Mouse (Mus musculus) testis, postnatal 14 days (tissue): ENCODE data around the gene St5.

ENCODE experiments used
- DNase-seq: peaks from one replicate; pipeline ENCODE4 v3.0.0; 2021; ENCODE audit warnings: low spot score

The St5 gene

GRCm38 (mm10) chr7:109700213-109700612 lies 3.2 kb downstream of the St5 start:
- no peak for DNase-seq

DNA sequence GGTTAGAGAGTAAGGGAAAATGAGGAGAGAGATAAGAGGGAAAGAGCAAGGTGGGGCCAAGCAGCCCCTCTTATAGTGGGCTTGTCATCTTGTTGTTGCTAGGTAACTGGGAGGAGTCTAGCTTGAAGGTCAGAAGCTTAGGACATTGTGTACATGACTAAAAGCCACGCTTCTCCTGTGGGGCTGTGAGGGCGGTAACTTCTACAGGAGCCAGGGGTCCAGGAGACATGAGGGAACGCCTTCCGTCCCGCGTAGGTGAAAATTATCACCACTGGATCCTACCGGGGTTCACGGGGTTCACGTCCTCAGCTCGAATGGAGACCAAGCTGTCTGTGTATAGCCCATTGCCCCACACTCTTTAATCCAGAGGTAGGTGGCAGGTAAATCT lies 8.1 kb downstream of the St5 start:
- no peak for DNase-seq

- DNase-seq: no peak
These were observed 8.6 kb downstream of the St5 start for GRCm38 (mm10) chr7:109694576-109695338.

DNA sequence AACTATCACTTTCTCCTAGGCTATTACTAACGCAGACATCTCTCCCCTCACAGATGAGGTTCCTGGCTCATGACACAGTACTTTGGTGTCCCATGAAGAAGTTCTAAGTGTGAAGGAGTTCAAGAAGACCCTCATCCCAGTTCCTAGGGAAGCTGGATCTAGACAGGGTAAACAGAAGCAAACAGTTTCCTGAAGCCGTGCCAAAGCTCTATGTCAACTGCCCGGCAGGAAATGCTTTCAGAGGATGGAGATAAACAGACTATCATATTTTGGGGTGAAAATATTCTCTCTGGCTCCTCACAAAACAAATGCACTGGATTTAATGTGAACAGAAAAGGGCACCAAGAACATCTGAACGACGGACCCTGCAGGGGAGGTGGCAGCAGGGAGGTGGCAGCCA lies 12.4 kb downstream of the St5 start:
- DNase-seq: no peak

DNA sequence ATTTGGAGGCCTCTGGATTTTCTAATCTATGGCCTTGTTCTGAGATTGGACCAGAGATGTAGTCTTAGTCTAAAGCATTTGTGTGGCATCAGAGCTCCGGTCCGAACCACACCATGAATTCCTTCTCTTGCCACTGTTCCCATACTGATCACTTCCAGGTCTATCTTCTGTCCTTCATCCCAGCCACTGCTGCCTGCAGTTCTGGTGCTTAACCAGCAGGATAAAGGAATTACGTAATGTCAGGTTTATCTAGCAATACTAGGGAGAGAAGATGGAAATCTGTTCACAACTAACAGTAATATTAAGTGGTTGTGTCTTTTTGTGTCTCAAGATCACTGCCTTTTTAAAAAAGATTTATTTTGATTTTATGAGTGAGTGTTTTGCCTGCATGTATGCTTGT lies 13.3 kb downstream of the St5 start:
- DNase-seq: no peak

GRCm38 (mm10) chr7:109686585-109687128 lies 16.7 kb downstream of the St5 start:
- DNase-seq: no peak

- no peak for DNase-seq
These were observed 22.5 kb downstream of the St5 start for GRCm38 (mm10) chr7:109680879-109681278.

- no peak for DNase-seq
These were observed 23.1 kb downstream of the St5 start for GRCm38 (mm10) chr7:109680284-109680683.

DNA sequence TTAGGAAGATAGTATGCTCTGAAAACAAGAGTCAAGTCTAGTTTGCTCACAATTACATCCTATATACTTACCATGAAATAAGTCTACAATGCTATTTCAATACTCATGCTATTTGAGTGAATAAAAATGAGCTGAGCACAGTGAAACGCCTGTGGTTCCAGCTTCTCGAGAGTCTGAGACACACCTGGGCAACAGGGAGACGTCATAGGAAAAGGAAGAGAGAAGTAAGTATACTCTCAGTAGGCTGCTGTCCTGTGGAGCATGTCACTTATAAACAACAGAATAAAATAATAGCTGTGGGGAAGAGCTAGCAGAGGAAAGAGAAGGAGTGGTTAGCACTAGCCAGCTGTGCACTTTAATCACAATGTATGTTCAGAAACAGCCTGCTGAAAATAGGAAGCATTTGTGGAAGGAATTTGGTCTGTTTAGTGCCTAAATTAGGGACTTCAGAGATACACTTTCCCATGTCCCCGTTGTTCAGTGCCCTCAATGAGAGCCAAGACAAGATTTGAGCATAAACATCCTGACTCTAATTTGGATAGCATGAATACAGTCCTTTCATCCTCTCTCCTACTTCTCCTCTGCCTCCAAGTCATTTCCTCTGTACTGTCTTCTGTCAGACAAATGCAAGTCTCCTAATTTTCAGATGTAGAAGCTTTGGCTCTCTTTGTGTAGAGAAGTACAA lies 28.3 kb downstream of the St5 start:
- DNase-seq: no peak

DNA sequence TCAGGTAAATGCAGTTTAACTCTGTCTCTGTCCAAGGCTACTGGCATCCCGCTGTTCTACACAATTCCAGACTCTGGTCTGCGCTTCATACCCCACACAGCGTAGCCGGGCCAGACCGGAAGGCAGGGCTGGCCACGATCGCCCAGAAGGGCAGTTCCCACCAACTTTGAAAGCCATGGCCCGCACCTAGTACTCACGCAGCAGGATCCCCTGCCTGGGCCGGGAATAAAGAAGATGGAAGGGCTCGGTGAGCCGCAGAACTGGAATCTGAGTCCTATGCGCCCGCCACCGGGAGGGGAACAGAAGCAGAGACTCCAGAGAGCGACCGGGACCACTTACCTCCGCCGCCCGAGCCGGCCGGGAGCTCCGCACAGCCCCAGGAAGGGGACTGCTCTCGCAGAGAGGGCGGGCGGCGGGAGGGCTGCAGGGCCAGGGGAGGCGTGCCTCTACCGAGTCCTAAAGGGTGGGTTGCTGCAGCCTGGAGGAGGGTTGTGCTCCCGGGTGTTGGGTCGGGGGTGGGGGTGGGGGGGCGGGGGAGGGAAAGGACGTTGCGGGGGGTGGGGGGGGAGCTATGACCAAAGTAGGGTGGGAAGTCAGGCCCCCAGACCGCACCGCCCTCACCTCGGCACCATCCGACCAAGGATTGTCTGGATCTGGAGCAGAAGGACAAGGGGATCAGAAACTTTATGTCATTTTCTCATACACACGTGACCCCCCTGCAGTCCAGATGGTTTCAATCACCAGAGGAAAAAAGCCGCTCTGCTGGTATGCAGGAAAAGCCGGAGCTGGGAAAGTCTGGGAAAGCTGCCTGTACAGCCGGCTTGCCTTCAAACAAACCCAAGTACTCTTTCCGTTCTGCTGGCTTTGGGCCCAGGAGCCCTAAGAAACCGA lies 31.6 kb downstream of the St5 start:
- peak; percentile 78 for DNase-seq

- DNase-seq: no peak
These were observed 33.8 kb downstream of the St5 start for GRCm38 (mm10) chr7:109669426-109670170.

DNA sequence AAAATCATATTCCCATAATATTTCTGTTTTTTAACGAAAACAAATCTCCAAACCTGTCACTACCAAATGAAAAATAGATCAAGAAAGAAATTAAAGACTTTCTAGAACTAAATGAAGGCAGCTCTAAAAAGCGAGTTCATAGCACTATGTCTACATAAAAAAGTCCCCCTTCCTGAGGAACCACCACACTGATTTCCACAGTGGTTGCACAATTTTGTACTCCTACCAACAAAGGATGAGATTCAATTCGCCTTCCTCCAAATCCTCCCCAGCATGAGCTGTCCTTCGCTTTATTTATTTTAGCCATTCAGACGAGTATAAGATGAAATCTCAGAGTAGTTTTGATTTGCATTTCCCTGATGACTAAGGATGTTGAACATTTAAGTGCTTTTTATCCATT lies 36.7 kb downstream of the St5 start:
- DNase-seq: no peak

- DNase-seq: no peak
These were observed 40.8 kb downstream of the St5 start for GRCm38 (mm10) chr7:109662626-109663025.

- no peak for DNase-seq
These were observed 44.1 kb downstream of the St5 start for GRCm38 (mm10) chr7:109659278-109659677.

- no peak for DNase-seq
These were observed 45.5 kb downstream of the St5 start for GRCm38 (mm10) chr7:109657884-109658283.

GRCm38 (mm10) chr7:109654871-109655270 lies 48.5 kb downstream of the St5 start:
- no peak for DNase-seq

- no peak for DNase-seq
These were observed 54.4 kb downstream of the St5 start for GRCm38 (mm10) chr7:109648812-109649594.

DNA sequence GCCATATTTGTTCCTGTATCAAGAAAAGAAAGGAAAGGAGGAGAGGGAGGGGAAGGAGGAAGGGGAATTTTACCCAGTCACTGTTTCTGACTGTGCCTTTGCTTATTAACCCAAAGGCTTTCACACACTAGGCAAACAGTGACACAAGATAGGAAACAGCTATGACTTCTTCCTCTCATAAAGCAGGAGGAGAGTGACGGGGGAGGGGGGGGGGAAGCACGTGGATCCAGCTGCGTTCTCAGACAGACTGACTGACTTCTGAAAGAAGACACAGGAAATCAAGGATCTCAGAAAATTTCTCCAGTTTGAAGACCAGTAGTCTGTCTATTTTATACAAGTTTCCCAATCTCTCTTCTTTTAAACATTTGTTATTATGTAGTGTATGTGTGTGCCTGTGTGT lies 56.8 kb downstream of the St5 start:
- no peak for DNase-seq

DNA sequence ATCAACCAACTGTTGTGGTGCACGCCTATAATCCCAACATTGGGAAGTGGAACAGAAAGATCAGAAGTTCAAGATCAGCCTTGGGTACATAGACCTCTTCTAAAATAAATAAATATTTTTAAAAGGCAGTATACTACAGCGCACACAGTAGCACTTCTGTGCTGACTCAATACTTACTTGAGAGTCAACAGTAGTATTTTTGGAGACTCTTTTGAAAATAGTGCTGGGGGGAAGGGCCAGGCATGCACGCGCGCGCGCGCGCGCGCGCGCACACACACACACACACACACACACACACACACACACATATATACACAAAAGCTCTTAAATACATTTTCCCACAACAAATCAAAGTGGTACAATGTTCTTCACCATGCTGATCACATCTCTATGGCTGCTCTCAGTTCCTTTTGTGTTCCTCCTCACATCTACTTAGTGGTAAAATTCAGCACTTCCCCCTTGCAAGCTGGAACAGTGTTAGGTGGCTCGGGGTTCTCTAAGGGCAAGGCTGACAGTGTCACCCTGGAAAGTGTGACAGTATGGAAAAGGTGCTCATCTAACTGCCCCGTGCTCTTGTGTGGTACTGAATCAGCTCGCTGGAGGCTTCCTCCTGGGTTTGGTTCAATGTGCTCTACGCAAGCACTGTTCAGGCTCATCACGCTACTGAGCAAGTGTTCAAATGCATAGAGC lies 60.0 kb downstream of the St5 start:
- no peak for DNase-seq

DNA sequence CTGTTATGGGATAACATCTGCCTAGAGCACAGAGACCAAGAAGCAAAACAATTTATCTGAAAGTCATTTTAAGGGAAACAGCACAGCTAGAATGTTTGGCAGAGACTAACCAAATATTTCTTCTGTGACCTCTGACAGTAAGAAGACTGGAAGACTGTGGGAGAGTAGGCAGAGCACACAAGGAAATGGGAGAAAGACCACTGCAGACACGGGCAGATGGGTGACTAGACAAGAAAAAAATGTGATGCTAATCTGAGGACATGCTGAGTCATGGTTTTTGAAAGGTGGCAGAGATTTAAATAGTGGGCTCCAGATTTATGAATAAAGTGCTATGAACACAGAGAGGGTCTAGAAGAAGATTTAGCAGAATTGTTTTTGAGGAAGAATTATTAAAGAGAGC lies 61.4 kb downstream of the St5 start:
- DNase-seq: no peak
